Mouse (Mus musculus) midbrain, embryonic 11.5 days (tissue): Measurements from ENCODE around the gene Rxrb. TPM values are rescaled to one million over a fixed set of nuclear protein-coding genes. Genes with fewer than 3 reads are reported as not detected.

Experiments used
- microRNA counts: library from miRNA; unstranded; fragments of <30 nt; microRNA quantifications from one replicate; lab custom pipeline; 2015
- microRNA-seq: library from miRNA; unstranded; fragments of <30 nt; microRNA quantifications from one replicate; pipeline ENCODE4, GENCODE M21; 2017
- polyA plus RNA-seq: library from polyadenylated mRNA; unstranded; fragments of >200 nt; fragmentation: Nextera tagmentation; extraction: Ambion mirVana; gene quantifications from 2 replicates; pipeline ENCODE4 v1.2.1, GENCODE M21; 2014

The Rxrb gene
- polyA plus RNA-seq, 1 experiment from 2014 or later: 17.9 TPM

MicroRNA genes within 50 kb of the gene (microRNA counts, 519-probe panel; counts per million panel counts)
- 4,450 counts per million, percentile 40 among the panel's probes with 10 or more counts for microRNA mmu-miR-219 (lab: Ali Mortazavi, UCI)

Small RNAs within 50 kb of the gene (microRNA-seq; reads per million reads assigned to microRNA genes)
- gene Mir219a-1 (4.9 reads per million, percentile 23 among the genes with 10 or more reads in this experiment), gene Mir219c (not detected)

Other genes with a start within 250 kb of the Rxrb start
- 20.6 and 21.4 TPM in 2 replicates for gene Angptl4, start 250.0 kb upstream of the Rxrb start, polyA plus RNA-seq
- 18.3 and 23.9 TPM in 2 replicates for gene Kank3, start 221.3 kb upstream of the Rxrb start, polyA plus RNA-seq
- gene Rps28, start 207.2 kb upstream of the Rxrb start, polyA plus RNA-seq: 748 and 845 TPM in 2 replicates
- gene Ndufa7, start 207.2 kb upstream of the Rxrb start, polyA plus RNA-seq: 408 and 456 TPM in 2 replicates
- 67.5 and 70.5 TPM in 2 replicates for gene Cd320, start 188.7 kb upstream of the Rxrb start, polyA plus RNA-seq
- gene Gm7029, start 158.0 kb upstream of the Rxrb start, polyA plus RNA-seq: not detected in 2 replicates
- 8.1 and 11.4 TPM in 2 replicates for gene Kifc1, start 141.2 kb upstream of the Rxrb start, polyA plus RNA-seq
- gene Platr17, start 126.7 kb upstream of the Rxrb start, polyA plus RNA-seq: 0.22 TPM in 1 of 2 replicates, not detected in the other
- gene Daxx, start 122.4 kb upstream of the Rxrb start, polyA plus RNA-seq: 59.5 and 60.4 TPM in 2 replicates
- gene Tapbp, start 115.9 kb upstream of the Rxrb start, polyA plus RNA-seq: 13.6 and 14.8 TPM in 2 replicates
- gene Zbtb22, start 115.9 kb upstream of the Rxrb start, polyA plus RNA-seq: 8.0 and 9.4 TPM in 2 replicates
- gene Rgl2, start 102.3 kb upstream of the Rxrb start, polyA plus RNA-seq: 29.3 and 33.6 TPM in 2 replicates
- 206 and 208 TPM in 2 replicates for gene Pfdn6, start 91.5 kb upstream of the Rxrb start, polyA plus RNA-seq
- gene Wdr46, start 91.2 kb upstream of the Rxrb start, polyA plus RNA-seq: 27.4 and 28.9 TPM in 2 replicates
- gene B3galt4, start 80.3 kb upstream of the Rxrb start, polyA plus RNA-seq: 3.4 and 4.2 TPM in 2 replicates
- 36.3 and 36.5 TPM in 2 replicates for gene Vps52, start 76.0 kb upstream of the Rxrb start, polyA plus RNA-seq
- gene Rps18, start 75.8 kb upstream of the Rxrb start, polyA plus RNA-seq: 1,159 and 1,302 TPM in 2 replicates
- 30.0 and 37.2 TPM in 2 replicates for gene H2-K1, start 31.5 kb upstream of the Rxrb start, polyA plus RNA-seq
- gene Ring1, start 7.1 kb upstream of the Rxrb start, polyA plus RNA-seq: 5.5 and 7.1 TPM in 2 replicates
- gene H2-Ke6, start 3.8 kb upstream of the Rxrb start, polyA plus RNA-seq: 95.4 and 99.0 TPM in 2 replicates
- gene Slc39a7, start 130 bp upstream of the Rxrb start, polyA plus RNA-seq: 85.1 and 97.4 TPM in 2 replicates
- gene Col11a2, start 7.6 kb downstream of the Rxrb start, polyA plus RNA-seq: 0.52 and 1.4 TPM in 2 replicates
- 0.19 and 0.33 TPM in 2 replicates for gene H2-Oa, start 60.5 kb downstream of the Rxrb start, polyA plus RNA-seq
- 8.0 and 9.5 TPM in 2 replicates for gene H2-DMa, start 87.7 kb downstream of the Rxrb start, polyA plus RNA-seq
- gene Brd2, start 90.8 kb downstream of the Rxrb start, polyA plus RNA-seq: 98.7 and 99.2 TPM in 2 replicates
- not detected in 2 replicates for gene H2-DMb2, start 111.5 kb downstream of the Rxrb start, polyA plus RNA-seq
- 0.25 and 0.38 TPM in 2 replicates for gene H2-DMb1, start 121.3 kb downstream of the Rxrb start, polyA plus RNA-seq
- 0.77 and 1.7 TPM in 2 replicates for gene Tap1, start 155.7 kb downstream of the Rxrb start, polyA plus RNA-seq
- gene Psmb9, start 156.0 kb downstream of the Rxrb start, polyA plus RNA-seq: 1.0 and 1.3 TPM in 2 replicates
- 1.8 and 2.1 TPM in 2 replicates for gene Psmb8, start 165.9 kb downstream of the Rxrb start, polyA plus RNA-seq
- gene Tap2, start 171.7 kb downstream of the Rxrb start, polyA plus RNA-seq: 0.27 and 0.63 TPM in 2 replicates
- not detected in 2 replicates for gene H2-Ob, start 207.1 kb downstream of the Rxrb start, polyA plus RNA-seq
- gene H2-Ab1, start 225.9 kb downstream of the Rxrb start, polyA plus RNA-seq: 4.3 and 4.7 TPM in 2 replicates